Mouse (Mus musculus): ENCODE data around the gene Olfr1392. TPM values are rescaled to one million over a fixed set of nuclear protein-coding genes. Genes with fewer than 3 reads are reported as not detected.
A peak's percentile ranks its signal among the peaks of the same experiment; 100 is the strongest.

The Olfr1392 gene
- polyA plus RNA-seq, 1 experiment: 0.15 TPM

DNA sequence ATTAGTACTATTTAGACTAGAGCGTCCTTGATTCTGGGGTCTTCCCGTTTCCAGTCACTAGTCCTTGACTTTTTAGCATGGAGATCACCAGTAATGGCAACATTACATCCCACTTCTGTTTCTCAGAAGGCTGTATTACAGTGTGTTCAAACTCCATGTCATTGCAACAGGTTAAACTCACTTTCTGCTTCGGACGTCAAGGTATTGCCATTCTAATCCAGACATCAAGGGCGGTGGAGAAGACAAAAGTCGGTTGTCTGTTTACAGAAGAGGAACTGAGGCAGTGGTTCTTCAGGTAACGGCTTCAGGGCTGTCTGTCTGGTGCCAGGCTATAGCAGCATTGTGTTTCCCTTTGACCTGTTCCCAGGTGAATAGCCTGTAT, 33.7 kb upstream of the Olfr1392 start:
- DNase-seq: no peak

DNA sequence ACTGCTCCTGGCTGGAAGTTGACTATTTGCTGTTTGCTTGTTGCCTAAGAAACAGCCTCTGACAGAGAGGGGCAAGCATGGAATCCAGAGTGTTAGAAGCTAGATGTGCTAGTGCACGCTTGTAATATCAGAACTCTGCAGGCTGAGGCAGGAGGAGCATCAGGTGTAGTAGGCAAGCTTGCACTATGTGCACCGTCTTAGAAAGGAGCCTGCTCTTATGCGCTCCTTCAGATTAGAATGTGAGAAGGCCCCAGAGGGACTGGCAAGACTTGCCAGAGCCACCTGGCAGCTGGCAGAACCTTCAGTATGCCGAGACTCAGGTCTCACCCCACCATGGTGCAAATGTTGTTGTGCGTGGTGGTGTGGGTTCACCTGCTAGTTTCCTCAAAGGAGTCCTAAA, 33.0 kb upstream of the Olfr1392 start:
- Histone ChIP-seq H3K4me3 (ENCODE audit: control insufficient read depth, insufficient read depth, low read length) (peak overlapping the region; percentile 18), H3K27me3 (ENCODE audit: control insufficient read depth, insufficient read depth, low read length) (no peaks in the 10 kb centered on the region), H3K27ac (ENCODE audit: control insufficient read depth, insufficient read depth, low read length) (peak overlapping the region; percentile 49), H3K36me3 (ENCODE audit: control insufficient read depth, insufficient read depth, low read length) (peaks cover 37% of the 10 kb centered on the region), H3K4me1 (replicated peaks; ENCODE audit: control insufficient read depth, insufficient read depth, low read length) (peaks cover 35% of the 10 kb centered on the region)
- no peak for TF ChIP-seq CTCF (IDR thresholded peaks at IDR 0.05; ENCODE audit: borderline replicate concordance, control insufficient read depth, extremely low read depth, insufficient read depth, low read length, poor library complexity)
- DNase-seq: peak; percentile 47
- 9% methylated on average over 5 of the region's 5 CpGs for WGBS

More for the DNA sequence above, 33.7 kb upstream of the Olfr1392 start:
- peaks cover 31% of the 10 kb centered on the region for H3K36me3 ChIP-seq (ENCODE audit: control insufficient read depth, insufficient read depth, low read length)
- peak overlapping the region; percentile 83 for H3K4me3 ChIP-seq (ENCODE audit: control insufficient read depth, insufficient read depth, low read length)
- peak overlapping the region; percentile 100 for H3K27ac ChIP-seq (ENCODE audit: control insufficient read depth, insufficient read depth, low read length)
- no peaks in the 10 kb centered on the region for H3K27me3 ChIP-seq (ENCODE audit: control insufficient read depth, insufficient read depth, low read length)
- no peak for TF ChIP-seq CTCF (IDR thresholded peaks at IDR 0.05; ENCODE audit: borderline replicate concordance, control insufficient read depth, extremely low read depth, insufficient read depth, low read length, poor library complexity)
- TF ChIP-seq POLR2A (IDR thresholded peaks at IDR 0.05; ENCODE audit: control insufficient read depth, extremely low read depth, insufficient read depth, low read length, poor library complexity): no peak
- 2% methylated on average over 7 of the region's 7 CpGs for WGBS
- peaks cover 39% of the 10 kb centered on the region for H3K4me1 ChIP-seq (replicated peaks; ENCODE audit: control insufficient read depth, insufficient read depth, low read length)

DNA sequence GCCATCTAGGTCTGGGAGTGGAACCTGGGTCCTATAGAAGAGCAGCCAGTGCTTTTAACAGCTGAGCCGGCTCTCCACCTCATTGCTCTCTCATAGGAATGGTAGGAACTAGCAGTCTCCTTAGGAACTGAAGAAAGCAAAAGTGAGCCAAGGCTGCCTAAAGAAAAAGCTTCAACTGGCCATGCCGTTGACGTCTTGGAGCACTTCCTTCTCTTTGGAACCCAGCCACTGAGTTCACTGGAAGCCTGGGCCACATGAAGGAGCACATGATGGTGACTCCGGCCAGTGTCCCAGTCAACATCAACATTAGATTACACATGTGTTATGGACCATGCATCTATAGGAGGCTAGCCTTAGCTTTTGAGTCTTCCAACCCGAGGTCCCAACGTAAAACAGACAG, 32.0 kb upstream of the Olfr1392 start:
- H3K36me3 ChIP-seq (ENCODE audit: control insufficient read depth, insufficient read depth, low read length): peaks cover 44% of the 10 kb centered on the region
- peaks cover 31% of the 10 kb centered on the region for H3K4me1 ChIP-seq (replicated peaks; ENCODE audit: control insufficient read depth, insufficient read depth, low read length)
- DNase-seq: no peak
- no peak overlapping the region for H3K4me3 ChIP-seq (ENCODE audit: control insufficient read depth, insufficient read depth, low read length)
- H3K27ac ChIP-seq (ENCODE audit: control insufficient read depth, insufficient read depth, low read length): peak overlapping the region; percentile 18; the same call in 1 of the 2 replicates
- WGBS: 45% methylated on average over 6 of the region's 6 CpGs
- H3K27me3 ChIP-seq (ENCODE audit: control insufficient read depth, insufficient read depth, low read length): no peaks in the 10 kb centered on the region
- TF ChIP-seq CTCF (IDR thresholded peaks at IDR 0.05; ENCODE audit: borderline replicate concordance, control insufficient read depth, extremely low read depth, insufficient read depth, low read length, poor library complexity) (no peak), POLR2A (IDR thresholded peaks at IDR 0.05; ENCODE audit: control insufficient read depth, extremely low read depth, insufficient read depth, low read length, poor library complexity) (no peak)

DNA sequence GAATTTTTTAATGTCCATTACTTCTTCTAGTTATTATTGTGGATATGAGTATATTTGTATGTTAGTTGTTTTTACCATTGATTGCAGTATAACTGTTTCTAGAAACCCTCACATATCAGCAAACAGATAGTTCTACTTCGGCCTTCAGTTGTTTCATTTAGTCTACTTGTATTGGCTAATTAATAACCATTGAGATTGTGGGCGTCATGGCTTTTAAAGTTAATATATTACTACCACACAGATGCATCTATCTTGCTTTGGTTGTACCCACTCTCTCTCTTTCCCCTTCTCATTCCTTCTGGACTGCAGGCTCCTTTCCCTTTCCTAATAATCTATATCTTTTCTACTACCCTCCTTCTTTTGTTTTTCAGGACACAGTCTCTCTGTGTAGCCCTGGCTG, 25.8 kb upstream of the Olfr1392 start:
- Histone ChIP-seq H3K27ac (ENCODE audit: control insufficient read depth, insufficient read depth, low read length) (no peak overlapping the region), H3K4me3 (ENCODE audit: control insufficient read depth, insufficient read depth, low read length) (no peak overlapping the region), H3K4me1 (replicated peaks; ENCODE audit: control insufficient read depth, insufficient read depth, low read length) (peaks cover 28% of the 10 kb centered on the region), H3K27me3 (ENCODE audit: control insufficient read depth, insufficient read depth, low read length) (no peaks in the 10 kb centered on the region), H3K36me3 (ENCODE audit: control insufficient read depth, insufficient read depth, low read length) (peaks cover 63% of the 10 kb centered on the region)
- 96% methylated on average over 2 of the region's 2 CpGs for WGBS
- no peak for DNase-seq
- no peak for TF ChIP-seq POLR2A (IDR thresholded peaks at IDR 0.05; ENCODE audit: control insufficient read depth, extremely low read depth, insufficient read depth, low read length, poor library complexity)
- TF ChIP-seq CTCF (IDR thresholded peaks at IDR 0.05; ENCODE audit: borderline replicate concordance, control insufficient read depth, extremely low read depth, insufficient read depth, low read length, poor library complexity): no peak

DNA sequence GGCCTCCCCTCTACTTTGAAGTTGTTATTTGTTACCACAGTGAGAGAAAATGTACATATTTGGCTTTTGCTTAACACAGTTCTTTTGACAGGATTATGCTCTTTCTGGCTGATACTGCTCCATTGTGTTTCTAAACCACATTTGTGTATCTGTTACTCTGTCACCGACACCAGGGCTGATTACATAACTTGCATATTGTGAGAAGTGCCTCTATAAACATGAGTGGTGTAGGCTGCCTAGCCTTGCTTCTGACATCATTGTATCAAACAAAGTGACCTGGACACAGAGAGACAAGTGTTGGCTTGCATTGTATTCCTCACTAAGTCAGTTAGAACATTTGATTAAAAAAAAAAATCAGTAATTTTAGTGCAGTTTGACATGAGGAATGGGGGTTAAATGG, 25.3 kb upstream of the Olfr1392 start:
- Histone ChIP-seq H3K36me3 (ENCODE audit: control insufficient read depth, insufficient read depth, low read length) (peaks cover 59% of the 10 kb centered on the region), H3K27me3 (ENCODE audit: control insufficient read depth, insufficient read depth, low read length) (no peaks in the 10 kb centered on the region), H3K27ac (ENCODE audit: control insufficient read depth, insufficient read depth, low read length) (no peak overlapping the region), H3K4me3 (ENCODE audit: control insufficient read depth, insufficient read depth, low read length) (no peak overlapping the region), H3K4me1 (replicated peaks; ENCODE audit: control insufficient read depth, insufficient read depth, low read length) (peaks cover 28% of the 10 kb centered on the region)
- TF ChIP-seq POLR2A (IDR thresholded peaks at IDR 0.05; ENCODE audit: control insufficient read depth, extremely low read depth, insufficient read depth, low read length, poor library complexity): no peak
- no peak for TF ChIP-seq CTCF (IDR thresholded peaks at IDR 0.05; ENCODE audit: borderline replicate concordance, control insufficient read depth, extremely low read depth, insufficient read depth, low read length, poor library complexity)
- DNase-seq: no peak
- WGBS: 4% methylated on average over 1 of the region's 1 CpGs

DNA sequence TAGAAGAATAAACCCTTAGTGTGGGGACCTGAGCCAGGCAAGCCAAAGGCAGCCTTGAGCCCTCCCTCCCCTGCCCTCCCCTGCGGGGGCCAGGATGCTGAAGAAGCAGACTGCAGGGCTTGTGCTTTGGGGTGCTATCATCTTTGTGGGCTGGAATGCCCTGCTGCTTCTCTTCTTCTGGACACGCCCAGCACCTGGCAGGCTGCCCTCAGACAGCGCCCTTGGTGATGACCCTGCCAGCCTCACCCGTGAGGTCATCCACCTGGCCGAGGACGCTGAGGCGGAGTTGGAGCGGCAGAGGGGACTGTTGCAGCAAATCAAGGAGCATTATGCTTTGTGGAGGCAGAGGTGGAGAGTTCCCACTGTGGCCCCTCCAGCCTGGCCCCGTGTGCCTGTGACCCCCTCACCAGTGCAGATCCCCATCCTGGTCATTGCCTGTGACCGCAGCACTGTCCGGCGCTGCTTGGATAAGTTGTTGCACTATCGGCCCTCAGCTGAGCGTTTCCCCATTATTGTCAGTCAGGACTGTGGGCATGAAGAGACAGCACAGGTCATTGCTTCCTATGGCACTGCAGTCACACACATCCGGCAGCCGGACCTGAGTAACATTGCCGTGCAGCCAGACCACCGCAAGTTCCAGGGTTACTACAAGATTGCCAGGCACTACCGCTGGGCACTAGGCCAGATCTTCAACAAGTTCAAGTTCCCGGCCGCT, 24.3 kb upstream of the Olfr1392 start:
- WGBS: 95% methylated on average over 21 of the region's 21 CpGs
- Histone ChIP-seq H3K36me3 (ENCODE audit: control insufficient read depth, insufficient read depth, low read length) (peaks cover 50% of the 10 kb centered on the region), H3K4me1 (replicated peaks; ENCODE audit: control insufficient read depth, insufficient read depth, low read length) (peaks cover 21% of the 10 kb centered on the region), H3K4me3 (ENCODE audit: control insufficient read depth, insufficient read depth, low read length) (no peak overlapping the region), H3K27me3 (ENCODE audit: control insufficient read depth, insufficient read depth, low read length) (no peaks in the 10 kb centered on the region), H3K27ac (ENCODE audit: control insufficient read depth, insufficient read depth, low read length) (no peak overlapping the region)
- DNase-seq: no peak
- no peak for TF ChIP-seq POLR2A (IDR thresholded peaks at IDR 0.05; ENCODE audit: control insufficient read depth, extremely low read depth, insufficient read depth, low read length, poor library complexity)
- no peak for TF ChIP-seq CTCF (IDR thresholded peaks at IDR 0.05; ENCODE audit: borderline replicate concordance, control insufficient read depth, extremely low read depth, insufficient read depth, low read length, poor library complexity)

Measured in thymus, adult 2 months (tissue).